Mouse (Mus musculus) frontal cortex, postnatal 14 days (tissue): ENCODE results near the gene Grid1.

Experiments
- DNase-seq, 2 experiments: peaks; one replicate each; pipeline ENCODE4 v3.0.0; 2022; ENCODE audit warnings: low spot score in 2 of 2

Grid1 gene

DNA sequence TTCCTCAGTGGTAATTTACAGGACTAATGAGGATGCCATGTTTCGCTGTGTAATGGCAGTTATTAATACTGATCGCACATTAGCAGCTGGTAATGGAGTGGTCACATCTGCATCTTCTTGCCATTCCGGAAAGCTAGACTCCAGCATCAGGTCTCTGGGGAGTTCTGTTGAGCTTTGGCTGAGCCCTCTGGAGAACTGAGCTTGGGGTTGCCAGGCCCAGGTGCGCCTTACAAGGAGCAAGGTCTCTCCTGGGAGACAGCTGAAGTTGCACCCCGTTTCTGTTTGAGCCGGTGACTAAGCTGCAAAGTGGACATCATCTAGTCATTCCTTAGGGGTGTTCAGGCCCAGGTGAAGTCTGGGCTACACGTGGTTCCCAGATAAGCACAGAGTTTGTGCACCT, 186.8 kb downstream of the Grid1 start:
- DNase-seq = no peak

GRCm38 (mm10) chr14:35008674-35009073, 188.8 kb downstream of the Grid1 start:
- DNase-seq = no peak

GRCm38 (mm10) chr14:35009074-35009473, 189.2 kb downstream of the Grid1 start:
- DNase-seq = no peak

DNA sequence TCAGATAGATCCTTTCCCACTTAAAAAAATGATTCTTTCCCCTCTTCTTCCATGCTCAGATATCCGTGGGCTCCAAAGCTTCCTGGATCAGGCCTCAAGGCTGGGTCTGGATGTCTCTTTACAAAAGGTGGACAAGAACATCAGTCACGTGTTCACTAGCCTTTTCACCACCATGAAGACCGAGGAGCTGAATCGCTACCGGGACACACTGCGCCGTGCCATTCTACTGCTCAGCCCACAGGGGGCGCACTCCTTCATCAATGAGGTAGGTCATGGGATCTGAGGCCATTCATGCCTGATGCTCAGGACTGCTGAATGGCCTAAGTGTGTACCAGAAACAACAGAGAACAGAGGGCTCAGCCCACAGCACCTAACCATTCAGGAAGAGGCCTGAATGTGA, 206.8 kb downstream of the Grid1 start:
- DNase-seq = no peak

GRCm38 (mm10) chr14:35027501-35028140, 207.7 kb downstream of the Grid1 start:
- no peak for DNase-seq

DNA sequence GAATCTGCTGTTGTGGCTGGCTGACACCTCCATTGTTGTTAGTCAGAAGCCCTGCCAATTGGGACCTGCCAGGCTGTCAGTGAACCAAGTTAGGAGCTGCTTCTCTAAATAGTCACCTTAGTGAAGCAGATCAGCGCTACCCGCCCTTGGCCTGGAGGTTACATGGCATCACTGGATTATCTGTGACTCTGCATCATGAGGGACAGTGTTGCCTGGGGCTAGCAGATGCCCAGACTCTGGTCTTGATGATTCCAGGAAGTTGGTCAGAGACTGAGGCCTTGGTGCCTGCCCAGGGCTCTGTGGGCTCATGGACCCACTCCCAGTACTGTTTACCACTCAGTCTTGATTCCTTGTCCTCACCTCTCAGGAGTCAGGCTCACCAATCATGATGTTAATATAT, 209.7 kb downstream of the Grid1 start:
- DNase-seq = no peak

DNA sequence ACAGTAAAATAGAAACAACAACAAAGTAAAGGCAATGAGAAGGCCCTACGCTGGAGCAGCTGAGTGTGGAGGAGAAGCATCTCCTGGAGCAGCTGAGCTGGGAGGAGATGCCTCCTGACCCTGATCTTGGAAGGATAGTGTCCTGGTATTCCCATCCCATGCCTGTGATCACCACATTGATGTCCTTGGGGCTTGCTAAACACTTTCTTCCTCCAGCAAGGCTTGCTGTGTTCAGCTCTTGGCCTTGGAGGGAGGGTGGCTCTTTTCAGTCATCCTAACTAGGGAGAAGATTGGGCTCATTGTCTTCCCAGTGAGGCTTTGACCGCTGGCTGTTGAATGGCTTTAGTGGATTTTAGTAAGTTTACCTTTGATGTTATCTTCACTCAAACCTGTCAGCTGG, 210.4 kb downstream of the Grid1 start:
- DNase-seq = no peak

DNA sequence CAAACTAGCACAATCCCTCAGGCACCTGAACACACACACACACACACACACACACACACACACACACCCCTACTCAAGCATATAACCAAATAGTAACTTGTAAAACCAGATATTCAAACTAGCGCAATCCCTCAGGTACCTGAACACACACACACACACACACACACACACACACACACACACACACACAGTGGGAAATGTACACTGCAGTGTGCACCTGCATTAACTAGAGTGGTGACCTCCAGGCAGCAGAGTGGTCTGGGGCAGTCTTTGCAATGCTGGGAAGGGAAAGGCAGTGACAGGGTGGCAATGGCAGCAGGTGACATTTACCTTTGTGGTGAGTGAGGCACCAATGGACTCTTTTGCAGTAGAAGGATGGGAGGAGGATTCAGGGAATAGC, 212.4 kb downstream of the Grid1 start:
- no peak for DNase-seq

DNA sequence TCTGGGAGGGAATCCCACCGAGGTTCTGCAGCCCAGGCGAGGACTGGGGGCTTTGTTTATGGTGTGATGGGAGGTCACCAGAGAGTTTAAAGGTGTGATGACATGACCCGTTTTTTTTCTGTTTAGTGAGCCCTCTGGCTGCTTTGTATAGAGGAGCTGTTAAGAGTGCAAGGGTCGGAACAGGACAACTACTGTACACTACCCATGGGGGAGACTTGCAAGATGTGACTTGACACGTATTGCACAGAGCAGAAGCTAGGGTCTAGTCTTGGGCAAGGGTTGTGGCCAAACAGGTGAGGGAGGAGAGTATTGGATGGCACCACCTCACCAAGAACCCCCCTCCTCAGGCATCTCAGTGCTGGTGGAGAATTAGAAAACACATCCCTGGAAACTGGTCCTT, 224.4 kb downstream of the Grid1 start:
- no peak for DNase-seq

GRCm38 (mm10) chr14:35044918-35045698, 225.2 kb downstream of the Grid1 start:
- no peak for DNase-seq

- DNase-seq = no peak
These were observed 229.3 kb downstream of the Grid1 start for GRCm38 (mm10) chr14:35049231-35049630.

GRCm38 (mm10) chr14:35054139-35054538, 234.2 kb downstream of the Grid1 start:
- DNase-seq = no peak

DNA sequence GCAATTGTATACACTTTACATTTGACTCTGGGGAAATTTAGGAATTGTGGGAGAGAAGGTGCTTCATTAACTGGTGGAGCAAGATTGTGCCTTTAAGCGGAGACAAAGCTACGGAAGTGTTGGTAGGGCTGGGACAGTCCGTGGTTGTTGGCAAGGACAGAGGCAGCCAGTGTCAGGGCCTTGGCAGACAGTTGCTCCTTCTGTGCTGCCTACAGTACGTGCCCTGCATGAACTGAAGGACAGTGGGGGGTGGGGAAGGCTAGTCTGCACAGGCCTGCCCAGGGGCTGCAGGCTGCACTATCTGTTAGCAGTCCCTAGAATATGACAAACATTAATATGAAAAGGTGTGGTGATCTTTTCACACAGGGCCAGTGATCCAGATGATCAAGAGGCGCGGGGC, 254.7 kb downstream of the Grid1 start:
- peak; percentile 40 to 51 for DNase-seq

DNA sequence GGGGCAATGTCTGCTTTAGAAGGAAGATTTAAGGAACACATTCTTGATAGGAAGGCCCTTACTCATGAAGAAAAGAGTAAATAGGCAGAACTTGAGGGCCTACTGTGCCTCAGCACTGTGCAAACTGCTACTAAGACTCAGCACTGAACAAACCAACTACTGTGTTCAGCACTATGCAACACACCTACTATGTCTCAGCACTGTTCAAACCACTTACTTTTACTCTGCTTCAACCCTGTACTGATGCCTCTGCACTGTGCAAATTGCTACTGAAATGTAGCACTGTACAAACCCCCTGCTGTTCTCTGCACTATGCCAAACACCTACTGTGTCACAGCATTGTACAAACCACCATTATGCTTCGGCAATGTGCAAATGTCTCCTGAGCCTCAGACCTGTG, 260.0 kb downstream of the Grid1 start:
- no peak for DNase-seq

- no peak for DNase-seq
These were observed 272.7 kb downstream of the Grid1 start for GRCm38 (mm10) chr14:35092646-35093045.

- no peak for DNase-seq
These were observed 273.8 kb downstream of the Grid1 start for GRCm38 (mm10) chr14:35093561-35094186.

DNA sequence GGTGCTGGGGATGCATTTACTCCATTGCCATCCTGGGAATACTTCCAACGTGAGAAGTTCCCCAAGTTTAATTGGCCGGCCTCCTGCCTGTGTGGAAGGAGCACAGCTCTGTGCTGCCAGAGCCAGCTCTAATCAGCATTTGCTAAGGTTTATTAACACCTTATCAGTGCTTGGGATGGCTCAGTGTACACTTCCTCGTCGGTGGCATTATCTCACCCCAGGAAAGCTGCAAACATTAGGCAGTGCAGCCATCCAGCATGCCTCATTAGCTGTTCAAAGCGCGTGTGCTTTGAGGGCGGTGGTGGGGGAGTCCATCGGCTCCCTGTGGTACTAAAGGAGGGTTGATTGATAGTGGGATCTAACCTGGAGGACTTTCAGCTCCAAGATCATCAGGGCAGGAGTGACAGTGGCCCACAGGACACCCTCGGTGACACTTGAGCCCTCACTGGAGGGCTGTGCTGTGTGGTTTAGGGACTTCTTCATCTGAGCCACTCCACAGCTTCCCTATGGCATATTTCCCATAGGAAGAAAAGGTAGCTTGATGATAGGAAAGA, 275.7 kb downstream of the Grid1 start:
- no peak for DNase-seq

GRCm38 (mm10) chr14:35096085-35096484, 276.2 kb downstream of the Grid1 start:
- no peak for DNase-seq

GRCm38 (mm10) chr14:35097166-35097565, 277.3 kb downstream of the Grid1 start:
- DNase-seq = no peak

DNA sequence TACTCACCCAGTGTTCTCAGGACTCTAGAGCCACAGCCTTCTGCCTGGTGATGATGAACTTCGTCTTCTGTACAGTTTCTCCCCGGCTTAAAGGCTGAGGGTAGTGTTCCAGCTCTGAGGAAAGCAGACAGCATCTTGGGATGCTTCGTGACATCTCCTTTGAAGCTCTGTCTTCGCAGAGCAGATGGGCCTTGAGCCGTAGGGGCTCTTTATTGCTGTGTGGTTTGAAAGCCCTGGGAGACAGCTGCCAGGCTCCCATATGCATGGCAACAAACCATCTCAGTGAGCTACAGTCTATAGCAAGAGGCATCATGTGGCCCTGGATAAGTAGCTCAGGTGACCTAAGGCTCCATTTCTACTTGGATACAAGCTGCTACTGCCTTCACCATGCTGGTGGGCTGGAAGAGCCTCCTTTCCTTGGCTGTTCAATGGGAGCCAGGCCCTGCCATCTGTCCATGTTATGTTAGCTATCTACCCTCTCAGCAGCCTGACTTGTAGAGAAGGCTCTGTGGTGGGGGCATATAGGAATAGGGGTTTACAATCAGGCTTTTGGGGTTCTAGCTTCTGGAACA, 283.8 kb downstream of the Grid1 start:
- DNase-seq = no peak

GRCm38 (mm10) chr14:35107596-35107995, 287.7 kb downstream of the Grid1 start:
- DNase-seq = no peak

DNA sequence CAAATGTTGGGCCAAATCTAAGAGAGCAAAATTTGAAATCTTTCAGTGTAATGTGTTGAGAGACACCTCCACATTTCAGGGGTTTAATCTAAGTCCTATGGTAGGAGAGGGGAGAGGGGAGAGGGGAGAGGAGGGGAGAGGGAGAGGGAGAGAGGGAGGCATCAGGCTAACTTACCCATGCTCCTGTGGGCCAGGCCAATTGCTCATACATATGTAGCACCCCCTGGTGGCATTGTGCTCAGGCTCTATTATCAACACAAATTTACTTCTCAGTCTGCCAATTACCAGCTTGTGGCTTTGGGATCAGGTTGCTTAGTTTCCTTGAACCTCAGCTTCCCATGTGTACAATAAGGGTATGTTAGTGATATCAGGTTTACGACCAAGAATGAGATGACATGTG, 291.0 kb downstream of the Grid1 start:
- DNase-seq = no peak
